In genomic region chr5:24486738-24487137, GRCm38 (mm10) we compare ENCODE assay signal across 25 mouse cellular contexts. TPM values are rescaled to one million over a fixed set of nuclear protein-coding genes. Genes with fewer than 3 reads are reported as not detected.
A peak's percentile ranks its signal among the peaks of the same experiment; 100 is the strongest.
DNase-seq lines count a peak whose midpoint lies in the region; ATAC-seq and TF ChIP-seq lines count a peak whose summit lies in the region.
"Had no signal": no experiment of that assay in that cellular context is flagged by ENCODE, and none has a peak within 500 bp of the region (broad histone marks: within the 10 kb centered on the region; RNA-seq: fewer than 3 reads in every experiment).

No protein-coding gene starts in this region.

- DNase-seq in cerebellum, adult 9-11 months, result peak; percentile 56
- DNase-seq in cerebellum, adult 11-12 months, result no peak
- no peak for DNase-seq in layer of hippocampus, adult 2 months (ENCODE audit: low spot score in 2 of 2)
- DNase-seq in layer of hippocampus, adult 9-10 months (ENCODE audit: low spot score), result no peak
- DNase-seq in forebrain, embryonic 10.5 days (ENCODE audit: extremely low spot score, low spot score), result no peak

- WGBS in hindbrain, embryonic 13.5 days, result 92% methylated on average over 5 of the region's 5 CpGs
- 89% methylated on average over 5 of the region's 5 CpGs for WGBS in hindbrain, embryonic 16.5 days
- 88% methylated on average over 5 of the region's 5 CpGs for WGBS in forebrain, embryonic 10.5 days

- no peak overlapping the region for H3K4me2 ChIP-seq in hindbrain, embryonic 13.5 days
- no peak overlapping the region for H3K4me2 ChIP-seq in hindbrain, embryonic 16.5 days (ENCODE audit: low read length)
- H3K4me2 ChIP-seq: embryonic facial prominence, embryonic 13.5 days; forebrain, embryonic 13.5 days; heart, embryonic 13.5 days had no signal

- no peak for ATAC-seq in hindbrain, embryonic 13.5 days (ENCODE audit: low FRiP score)
- ATAC-seq in hindbrain, embryonic 16.5 days, result no peak
- ATAC-seq: intestine, postnatal 0 days had no signal

- H3K36me3 ChIP-seq in hindbrain, embryonic 13.5 days, result peaks cover 72% of the 10 kb centered on the region
- H3K36me3 ChIP-seq in hindbrain, embryonic 16.5 days (ENCODE audit: control insufficient read depth, insufficient read depth, low read length), result peaks cover 48% of the 10 kb centered on the region
- peaks cover 89% of the 10 kb centered on the region for H3K36me3 ChIP-seq in forebrain, embryonic 10.5 days (replicated peaks)

- peaks cover 90% of the 10 kb centered on the region for H3K4me1 ChIP-seq in hindbrain, embryonic 13.5 days (replicated peaks)
- peaks cover 28% of the 10 kb centered on the region for H3K4me1 ChIP-seq in hindbrain, embryonic 16.5 days (ENCODE audit: control insufficient read depth, insufficient read depth, low read depth, low read length)
- H3K4me1 ChIP-seq in forebrain, embryonic 10.5 days, result peaks cover 62% of the 10 kb centered on the region

- 0 out of 2 replicates have a peak overlapping the region, but pooled peaks have one; percentile 30 for H3K27ac ChIP-seq in hindbrain, embryonic 13.5 days
- H3K27ac ChIP-seq in hindbrain, embryonic 16.5 days (ENCODE audit: low read depth, low read length), result no peak overlapping the region
- H3K27ac ChIP-seq in layer of hippocampus, adult 2 months, result peak overlapping the region; percentile 70
- no peak overlapping the region for H3K27ac ChIP-seq in forebrain, embryonic 10.5 days
- H3K27ac ChIP-seq: embryonic facial prominence, embryonic 10.5 days; embryonic facial prominence, embryonic 13.5 days; forebrain, embryonic 13.5 days; heart, embryonic 10.5 days; heart, embryonic 13.5 days had no signal

- H3K27me3 ChIP-seq in hindbrain, embryonic 13.5 days, result 0 out of 2 replicates have a peak, but pooled peaks cover 5% of the 10 kb centered on the region
- no peaks in the 10 kb centered on the region for H3K27me3 ChIP-seq in hindbrain, embryonic 16.5 days (replicated peaks; ENCODE audit: control insufficient read depth, insufficient read depth, low read length)
- peaks cover 50% of the 10 kb centered on the region for H3K27me3 ChIP-seq in forebrain, embryonic 10.5 days (ENCODE audit: poor library complexity, severe bottlenecking)

- TF ChIP-seq CTCF in layer of hippocampus, adult 2 months (conservative IDR thresholded peaks at IDR 0.05), result no peak

- H3K9me3 ChIP-seq in hindbrain, embryonic 13.5 days, result no peaks in the 10 kb centered on the region
- no peaks in the 10 kb centered on the region for H3K9me3 ChIP-seq in hindbrain, embryonic 16.5 days (ENCODE audit: control insufficient read depth, low read length)
- H3K9me3 ChIP-seq in forebrain, embryonic 10.5 days, result no peaks in the 10 kb centered on the region
- H3K9me3 ChIP-seq: embryonic facial prominence, embryonic 10.5 days; embryonic facial prominence, embryonic 13.5 days; forebrain, embryonic 13.5 days; heart, embryonic 10.5 days; heart, embryonic 13.5 days had no signal

- H3K9ac ChIP-seq in hindbrain, embryonic 13.5 days, result no peak overlapping the region
- H3K9ac ChIP-seq in hindbrain, embryonic 16.5 days (ENCODE audit: low read depth, low read length), result no peak overlapping the region
- H3K9ac ChIP-seq: embryonic facial prominence, embryonic 13.5 days; forebrain, embryonic 13.5 days; heart, embryonic 13.5 days had no signal

- H3K4me3 ChIP-seq in hindbrain, embryonic 13.5 days, result no peak overlapping the region
- no peak overlapping the region for H3K4me3 ChIP-seq in hindbrain, embryonic 16.5 days (ENCODE audit: low read length)
- H3K4me3 ChIP-seq in layer of hippocampus, adult 2 months, result no peak overlapping the region
- no peak overlapping the region for H3K4me3 ChIP-seq in forebrain, embryonic 10.5 days
- H3K4me3 ChIP-seq: embryonic facial prominence, embryonic 10.5 days; embryonic facial prominence, embryonic 13.5 days; erythroblast, embryonic 14.5 days; forebrain, embryonic 13.5 days; heart, embryonic 10.5 days; heart, embryonic 13.5 days had no signal

RNA-seq across cellular contexts. Expression of gene Agap3, which starts 34.8 kb away (rescaled TPM):
- 47.8 and 50.3 TPM in 2 replicates for polyA plus RNA-seq in hindbrain, embryonic 13.5 days (2015; fragmentation: Nextera tagmentation; extraction: Ambion mirVana)
- polyA plus RNA-seq in hindbrain, embryonic 16.5 days (2015; fragmentation: Nextera tagmentation; extraction: Ambion mirVana), result 46.4 and 47.7 TPM in 2 replicates
- 100 to 1,000 TPM; 651 to 655 TPM for total RNA-seq in layer of hippocampus, adult 2 months (2021)
- polyA plus RNA-seq in forebrain, embryonic 10.5 days (2016; fragmentation: Nextera tagmentation; extraction: Ambion mirVana), result 24.1 and 29.0 TPM in 2 replicates

RNA-seq across cellular contexts. Expression of gene Tmub1, which starts 39.1 kb away (rescaled TPM):
- 51.9 and 57.4 TPM in 2 replicates for polyA plus RNA-seq in hindbrain, embryonic 13.5 days (2015; fragmentation: Nextera tagmentation; extraction: Ambion mirVana)
- 61.7 and 63.1 TPM in 2 replicates for polyA plus RNA-seq in hindbrain, embryonic 16.5 days (2015; fragmentation: Nextera tagmentation; extraction: Ambion mirVana)
- total RNA-seq in layer of hippocampus, adult 2 months (2021), result 10 to 100 TPM; 22.2 to 22.5 TPM
- polyA plus RNA-seq in forebrain, embryonic 10.5 days (2016; fragmentation: Nextera tagmentation; extraction: Ambion mirVana), result 28.4 and 31.8 TPM in 2 replicates

RNA-seq across cellular contexts. Expression of gene Gbx1, which starts 40.3 kb away (rescaled TPM):
- polyA plus RNA-seq in hindbrain, embryonic 13.5 days (2015; fragmentation: Nextera tagmentation; extraction: Ambion mirVana), result 4.6 and 5.1 TPM in 2 replicates
- polyA plus RNA-seq in hindbrain, embryonic 16.5 days (2015; fragmentation: Nextera tagmentation; extraction: Ambion mirVana), result 2.3 and 3.0 TPM in 2 replicates
- total RNA-seq in layer of hippocampus, adult 2 months (2021), result under 1 TPM in 1 of 2 experiments, not detected in 1; 0.10 TPM
- 0.09 and 0.21 TPM in 2 replicates for polyA plus RNA-seq in forebrain, embryonic 10.5 days (2016; fragmentation: Nextera tagmentation; extraction: Ambion mirVana)
- total RNA-seq: adrenal gland, adult 2 months; adrenal gland, postnatal 14 days; gastrocnemius, adult 18-20 months; gastrocnemius, postnatal 25 days; heart, adult 18-20 months; heart, postnatal 25 days; hematopoietic stem cell, adult 5-6 weeks had no signal
- polyA plus RNA-seq: adrenal gland, adult 2 months; CD4-positive, CD25-positive, alpha-beta regulatory T cell, adult 4 months; erythroblast, embryonic 14.5 days; gonadal fat pad, adult 2 months; heart, embryonic 10.5 days; heart, embryonic 16.5 days; intestine, postnatal 0 days had no signal

RNA-seq across cellular contexts. Expression of gene Fastk, which starts 41.7 kb away (rescaled TPM):
- 88.1 and 96.1 TPM in 2 replicates for polyA plus RNA-seq in hindbrain, embryonic 13.5 days (2015; fragmentation: Nextera tagmentation; extraction: Ambion mirVana)
- polyA plus RNA-seq in hindbrain, embryonic 16.5 days (2015; fragmentation: Nextera tagmentation; extraction: Ambion mirVana), result 106 and 107 TPM in 2 replicates
- total RNA-seq in layer of hippocampus, adult 2 months (2021), result 100 to 1,000 TPM; 127 to 130 TPM
- 106 and 108 TPM in 2 replicates for polyA plus RNA-seq in forebrain, embryonic 10.5 days (2016; fragmentation: Nextera tagmentation; extraction: Ambion mirVana)

RNA-seq across cellular contexts. Expression of gene Asb10, which starts 54.0 kb away (rescaled TPM):
- polyA plus RNA-seq in hindbrain, embryonic 13.5 days (2015; fragmentation: Nextera tagmentation; extraction: Ambion mirVana), result 0.16 and 0.49 TPM in 2 replicates
- 0.18 and 0.21 TPM in 2 replicates for polyA plus RNA-seq in hindbrain, embryonic 16.5 days (2015; fragmentation: Nextera tagmentation; extraction: Ambion mirVana)
- total RNA-seq in layer of hippocampus, adult 2 months (2021), result under 1 TPM in 1 of 2 experiments, not detected in 1; 0.31 TPM
- 0.09 and 0.15 TPM in 2 replicates for polyA plus RNA-seq in forebrain, embryonic 10.5 days (2016; fragmentation: Nextera tagmentation; extraction: Ambion mirVana)
- total RNA-seq: adrenal gland, adult 2 months; hematopoietic stem cell, adult 5-6 weeks had no signal
- polyA plus RNA-seq: C2C12; CD4-positive, CD25-positive, alpha-beta regulatory T cell, adult 4 months; erythroblast, embryonic 14.5 days had no signal

Comparison
In these comparisons a context has a peak if more than half of its experiments do, and no peak if none do; other contexts are left out.
1. H3K27ac ChIP-seq: peak in hindbrain, embryonic 13.5 days (single experiment) and layer of hippocampus, adult 2 months (single experiment); none in hindbrain, embryonic 16.5 days (single experiment) and forebrain, embryonic 10.5 days (single experiment).